Mouse (Mus musculus): Measurements from ENCODE around the gene Gm5447. TPM values are rescaled to one million over a fixed set of nuclear protein-coding genes. Genes with fewer than 3 reads are reported as not detected.

Gene Gm5447
- polyA plus RNA-seq, 1 experiment from 2014 or later, result not detected

- no peaks in the 10 kb centered on the region for H3K27me3 ChIP-seq (ENCODE audit: control insufficient read depth, insufficient read depth, low read length)
- H3K4me2 ChIP-seq (replicated peaks; ENCODE audit: low read depth), result no peak overlapping the region
- no peaks in the 10 kb centered on the region for H3K9me3 ChIP-seq (ENCODE audit: control insufficient read depth, low read length)
- no peaks in the 10 kb centered on the region for H3K4me1 ChIP-seq (replicated peaks; ENCODE audit: control insufficient read depth, insufficient read depth)
- 83% methylated on average over 6 of the region's 6 CpGs for WGBS
- TF ChIP-seq EP300 (optimal IDR thresholded peaks at IDR 0.05), result no peak
- TF ChIP-seq CTCF (IDR thresholded peaks at IDR 0.05; ENCODE audit: low read depth), result no peak
- DNase-seq (ENCODE audit: low spot score) (no peak), ATAC-seq (ENCODE audit: low FRiP score, low TSS enrichment) (no peak)
- no peak overlapping the region for H3K9ac ChIP-seq (ENCODE audit: low read length)
- H3K27ac ChIP-seq (replicated peaks), result no peak overlapping the region
- no peak overlapping the region for H3K4me3 ChIP-seq (ENCODE audit: low read depth, low read length)
- no peaks in the 10 kb centered on the region for H3K36me3 ChIP-seq (ENCODE audit: control insufficient read depth, insufficient read depth, low read length)
Measured at GRCm38 (mm10) chr13:30999799-31000198, 25.8 kb downstream of the Gm5447 start.

- Histone ChIP-seq H3K9ac (ENCODE audit: low read length) (no peak overlapping the region), H3K4me1 (replicated peaks; ENCODE audit: control insufficient read depth, insufficient read depth) (no peaks in the 10 kb centered on the region), H3K36me3 (ENCODE audit: control insufficient read depth, insufficient read depth, low read length) (no peaks in the 10 kb centered on the region), H3K9me3 (ENCODE audit: control insufficient read depth, low read length) (no peaks in the 10 kb centered on the region), H3K4me2 (replicated peaks; ENCODE audit: low read depth) (peak overlapping the region; percentile 48), H3K4me3 (ENCODE audit: low read depth, low read length) (peak overlapping the region; percentile 19; the same call in 1 of the 2 replicates), H3K27me3 (ENCODE audit: control insufficient read depth, insufficient read depth, low read length) (no peaks in the 10 kb centered on the region), H3K27ac (replicated peaks) (no peak overlapping the region)
- no peak for ATAC-seq (ENCODE audit: low FRiP score, low TSS enrichment)
- 24% methylated on average over 12 of the region's 12 CpGs for WGBS
- TF ChIP-seq EP300 (optimal IDR thresholded peaks at IDR 0.05), result no peak
- TF ChIP-seq CTCF (IDR thresholded peaks at IDR 0.05; ENCODE audit: low read depth), result no peak
- DNase-seq (ENCODE audit: low spot score), result no peak
Measured at GRCm38 (mm10) chr13:31004458-31004857, 30.5 kb downstream of the Gm5447 start.

- Histone ChIP-seq H3K4me3 (ENCODE audit: low read depth, low read length) (peak overlapping the region; percentile 19; the same call in 1 of the 2 replicates), H3K9me3 (ENCODE audit: control insufficient read depth, low read length) (no peaks in the 10 kb centered on the region), H3K4me1 (replicated peaks; ENCODE audit: control insufficient read depth, insufficient read depth) (no peaks in the 10 kb centered on the region), H3K4me2 (replicated peaks; ENCODE audit: low read depth) (peak overlapping the region; percentile 48; the same call in 1 of the 2 replicates), H3K27ac (replicated peaks) (no peak overlapping the region), H3K36me3 (ENCODE audit: control insufficient read depth, insufficient read depth, low read length) (no peaks in the 10 kb centered on the region), H3K9ac (ENCODE audit: low read length) (no peak overlapping the region), H3K27me3 (ENCODE audit: control insufficient read depth, insufficient read depth, low read length) (no peaks in the 10 kb centered on the region)
- TF ChIP-seq CTCF (IDR thresholded peaks at IDR 0.05; ENCODE audit: low read depth), result no peak
- TF ChIP-seq EP300 (optimal IDR thresholded peaks at IDR 0.05), result no peak
- WGBS, result 53% methylated on average over 4 of the region's 4 CpGs
- DNase-seq (ENCODE audit: low spot score), result no peak
- ATAC-seq (ENCODE audit: low FRiP score, low TSS enrichment), result peak; percentile 75
Measured at GRCm38 (mm10) chr13:31004995-31005394, 31.0 kb downstream of the Gm5447 start.

GRCm38 (mm10) chr13:31017545-31017944 lies 43.5 kb downstream of the Gm5447 start:
- TF ChIP-seq CTCF (IDR thresholded peaks at IDR 0.05; ENCODE audit: low read depth) (no peak), EP300 (optimal IDR thresholded peaks at IDR 0.05) (no peak)
- H3K36me3 ChIP-seq (ENCODE audit: control insufficient read depth, insufficient read depth, low read length), result no peaks in the 10 kb centered on the region
- H3K27ac ChIP-seq (replicated peaks), result no peak overlapping the region
- H3K4me3 ChIP-seq (ENCODE audit: low read depth, low read length), result no peak overlapping the region
- H3K4me1 ChIP-seq (replicated peaks; ENCODE audit: control insufficient read depth, insufficient read depth), result no peaks in the 10 kb centered on the region
- no peak overlapping the region for H3K4me2 ChIP-seq (replicated peaks; ENCODE audit: low read depth)
- DNase-seq (ENCODE audit: low spot score) (no peak), ATAC-seq (ENCODE audit: low FRiP score, low TSS enrichment) (no peak)
- H3K9ac ChIP-seq (ENCODE audit: low read length), result no peak overlapping the region
- no peaks in the 10 kb centered on the region for H3K27me3 ChIP-seq (ENCODE audit: control insufficient read depth, insufficient read depth, low read length)
- no peaks in the 10 kb centered on the region for H3K9me3 ChIP-seq (ENCODE audit: control insufficient read depth, low read length)
- WGBS, result 88% methylated on average over 3 of the region's 3 CpGs

- Histone ChIP-seq H3K4me1 (replicated peaks; ENCODE audit: control insufficient read depth, insufficient read depth) (no peaks in the 10 kb centered on the region), H3K4me2 (replicated peaks; ENCODE audit: low read depth) (no peak overlapping the region), H3K36me3 (ENCODE audit: control insufficient read depth, insufficient read depth, low read length) (no peaks in the 10 kb centered on the region), H3K9me3 (ENCODE audit: control insufficient read depth, low read length) (no peaks in the 10 kb centered on the region), H3K4me3 (ENCODE audit: low read depth, low read length) (no peak overlapping the region), H3K27me3 (ENCODE audit: control insufficient read depth, insufficient read depth, low read length) (no peaks in the 10 kb centered on the region), H3K9ac (ENCODE audit: low read length) (no peak overlapping the region), H3K27ac (replicated peaks) (no peak overlapping the region)
- TF ChIP-seq EP300 (optimal IDR thresholded peaks at IDR 0.05) (no peak), CTCF (IDR thresholded peaks at IDR 0.05; ENCODE audit: low read depth) (no peak)
- WGBS, result 27% methylated on average over 4 of the region's 4 CpGs
- DNase-seq (ENCODE audit: low spot score), result no peak
- ATAC-seq (ENCODE audit: low FRiP score, low TSS enrichment), result no peak
Measured at GRCm38 (mm10) chr13:31021514-31021913, 47.5 kb downstream of the Gm5447 start.

GRCm38 (mm10) chr13:31021927-31022326 lies 47.9 kb downstream of the Gm5447 start:
- no peak overlapping the region for H3K27ac ChIP-seq (replicated peaks)
- H3K27me3 ChIP-seq (ENCODE audit: control insufficient read depth, insufficient read depth, low read length), result no peaks in the 10 kb centered on the region
- ATAC-seq (ENCODE audit: low FRiP score, low TSS enrichment) (no peak), DNase-seq (ENCODE audit: low spot score) (no peak)
- TF ChIP-seq CTCF (IDR thresholded peaks at IDR 0.05; ENCODE audit: low read depth) (no peak), EP300 (optimal IDR thresholded peaks at IDR 0.05) (no peak)
- no peaks in the 10 kb centered on the region for H3K36me3 ChIP-seq (ENCODE audit: control insufficient read depth, insufficient read depth, low read length)
- WGBS, result 23% methylated on average over 6 of the region's 6 CpGs
- no peaks in the 10 kb centered on the region for H3K4me1 ChIP-seq (replicated peaks; ENCODE audit: control insufficient read depth, insufficient read depth)
- H3K4me3 ChIP-seq (ENCODE audit: low read depth, low read length), result no peak overlapping the region
- no peak overlapping the region for H3K9ac ChIP-seq (ENCODE audit: low read length)
- H3K9me3 ChIP-seq (ENCODE audit: control insufficient read depth, low read length), result no peaks in the 10 kb centered on the region
- H3K4me2 ChIP-seq (replicated peaks; ENCODE audit: low read depth), result no peak overlapping the region

All from stomach, postnatal 0 days (tissue).